Mouse (Mus musculus): ENCODE data around the gene Taf8.

GRCm38 (mm10) chr17:47470121-47470520 lies 32.0 kb downstream of the Taf8 start:
- no peak for TF ChIP-seq POLR2A (IDR thresholded peaks at IDR 0.05; ENCODE audit: borderline replicate concordance, control insufficient read depth, low read depth, low read length)
- no peak for TF ChIP-seq CTCF (IDR thresholded peaks at IDR 0.05; ENCODE audit: control insufficient read depth, insufficient read depth, low read length)
